Mouse (Mus musculus): Measurements from ENCODE around the gene Agbl5.

The Agbl5 gene

DNA sequence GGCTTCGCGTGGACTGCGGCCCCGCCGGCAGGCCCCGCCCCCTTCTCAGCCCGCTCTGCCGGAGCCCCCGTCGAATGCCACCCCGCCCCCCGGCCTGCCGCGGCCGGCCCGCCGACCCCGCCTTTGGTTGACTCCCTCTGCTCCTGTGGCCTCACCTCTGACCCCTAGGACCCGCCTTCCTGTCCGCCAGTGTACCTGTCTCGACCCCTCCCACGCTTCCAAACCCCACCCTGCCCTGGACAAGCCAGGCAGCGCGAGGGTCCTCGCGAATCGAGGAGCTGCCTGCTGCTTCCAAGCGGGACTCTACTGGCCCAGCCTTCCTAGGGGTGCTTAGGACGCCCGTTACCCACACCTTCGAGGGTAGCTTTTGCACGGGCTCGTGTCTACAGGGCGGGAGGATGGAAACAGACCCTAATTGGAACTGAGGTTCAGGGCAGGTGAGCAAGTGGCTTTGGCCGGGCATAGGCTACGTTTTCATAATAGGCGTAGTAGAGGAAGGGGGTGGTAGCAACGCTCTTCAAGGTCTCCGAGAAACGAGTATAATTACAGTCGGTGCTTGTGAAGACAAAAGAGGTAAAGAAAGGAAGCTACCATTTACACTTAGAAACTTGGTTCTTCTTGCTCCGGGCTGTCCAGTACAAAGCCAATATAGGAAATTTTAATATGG is 727 bp downstream of the Agbl5 start:
- no peak for DNase-seq

DNA sequence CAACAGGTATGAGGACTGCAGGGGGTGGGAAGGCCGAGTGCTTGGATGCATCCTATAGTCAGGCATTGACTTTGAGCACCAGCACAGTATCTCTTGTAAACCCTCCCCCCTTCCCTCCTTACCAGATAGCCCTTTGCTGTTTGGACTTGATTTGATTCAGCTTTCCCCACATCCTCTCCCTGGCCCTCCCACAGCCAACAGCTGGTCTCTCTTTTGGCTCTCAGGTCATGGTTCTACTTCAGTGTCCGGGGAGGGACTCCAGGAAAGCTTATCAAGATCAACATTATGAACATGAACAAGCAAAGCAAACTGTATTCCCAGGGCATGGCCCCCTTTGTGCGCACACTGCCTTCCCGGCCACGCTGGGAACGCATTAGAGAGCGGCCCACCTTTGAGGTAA is 1.9 kb downstream of the Agbl5 start:
- DNase-seq: no peak

DNA sequence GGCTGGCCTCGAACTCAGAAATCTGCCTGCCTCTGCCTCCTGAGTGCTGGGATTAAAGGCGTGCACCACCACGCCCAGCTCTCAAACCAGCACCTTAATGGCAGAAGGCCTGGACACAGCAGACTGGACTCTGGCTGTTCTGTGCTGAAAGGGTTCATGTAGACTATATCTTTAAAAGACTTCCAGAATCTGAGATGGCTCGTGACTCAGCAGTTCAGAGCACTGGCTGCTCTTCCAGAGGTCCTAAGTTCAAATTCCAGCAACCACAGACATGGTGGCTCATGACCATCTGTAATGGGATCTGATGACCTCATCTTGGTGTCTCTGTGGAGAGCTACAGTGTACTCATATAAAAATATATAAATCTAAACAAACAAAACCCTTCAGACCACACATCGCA is 13.4 kb downstream of the Agbl5 start:
- DNase-seq: no peak

DNA sequence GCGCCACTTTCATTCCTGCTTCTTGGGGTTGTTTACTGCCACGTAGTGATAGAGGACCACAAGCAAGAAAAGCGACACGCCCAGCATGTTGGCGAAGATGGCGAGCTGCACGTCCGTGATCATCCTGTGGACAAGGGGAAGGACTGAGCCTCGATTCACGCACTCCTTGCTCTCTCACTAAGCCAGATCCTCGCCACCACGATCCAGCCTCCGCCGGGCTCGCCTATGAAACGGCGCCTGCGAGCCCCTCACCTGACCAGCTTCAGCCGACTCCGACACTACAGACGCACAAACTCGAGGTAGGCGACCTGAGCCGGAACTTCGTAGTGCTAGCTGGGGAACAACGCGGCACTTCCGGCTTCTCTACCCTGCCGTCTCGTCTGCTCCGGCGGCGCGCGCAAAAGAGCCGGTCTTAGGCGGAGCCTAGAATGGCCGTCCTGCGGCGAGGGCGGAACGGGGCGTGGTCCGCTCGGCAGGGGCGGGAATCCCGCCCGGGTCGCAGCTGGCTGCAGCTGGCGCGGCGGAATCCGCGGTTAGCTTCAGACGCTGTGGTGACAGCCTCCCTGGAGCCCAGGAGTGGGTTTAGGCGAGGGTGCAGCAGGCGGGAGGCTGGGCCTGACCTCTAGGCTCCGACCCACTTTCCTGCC is 19.0 kb downstream of the Agbl5 start, which contains the start of gene Ost4:
Gene Ost4 (minus strand): TSS at position 376 of the 647 bp plus-strand sequence.
- peak; percentile 99 for DNase-seq

DNA sequence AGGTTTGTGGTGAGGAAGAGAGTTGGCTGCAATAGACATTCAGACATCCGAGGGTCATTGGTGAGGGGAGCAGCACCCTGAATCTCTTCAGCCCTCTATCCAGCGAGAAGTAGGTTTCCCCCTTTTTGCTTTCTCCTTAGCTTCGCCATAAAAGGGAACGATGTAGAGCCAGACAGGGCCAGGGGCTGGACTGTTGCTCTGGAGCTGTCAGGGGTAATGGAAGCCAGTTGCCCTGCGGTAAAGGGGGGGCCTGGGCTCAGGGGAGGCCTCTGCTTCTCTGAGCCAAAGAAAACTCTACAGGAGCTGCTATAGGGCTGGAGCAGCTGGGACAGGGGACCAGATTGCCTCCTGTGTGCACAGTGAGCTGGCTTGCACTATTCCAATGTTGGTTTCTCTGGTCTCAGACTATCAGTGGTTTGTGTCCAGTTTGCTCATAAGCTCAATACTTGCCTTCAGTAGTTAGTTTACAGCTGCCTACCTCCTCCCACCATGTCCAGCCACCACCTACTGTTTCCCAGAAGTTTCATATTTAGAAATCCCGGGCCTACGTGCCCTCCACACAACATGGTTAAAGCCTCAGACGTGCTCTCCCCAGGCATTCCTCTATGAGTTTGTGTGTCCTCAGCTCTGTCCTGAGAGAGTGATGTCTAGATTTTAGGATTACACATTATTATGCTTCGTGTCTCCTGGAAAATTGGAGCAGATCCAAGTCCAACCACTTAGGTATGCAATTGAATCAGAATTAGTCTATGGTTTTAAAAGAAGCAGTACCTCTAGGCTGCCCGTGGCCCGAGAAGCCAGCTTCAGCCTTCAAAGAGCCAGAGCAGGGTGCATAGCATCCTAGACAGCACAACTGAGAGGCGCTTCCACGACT is 20.2 kb downstream of the Agbl5 start:
- DNase-seq: no peak

DNA sequence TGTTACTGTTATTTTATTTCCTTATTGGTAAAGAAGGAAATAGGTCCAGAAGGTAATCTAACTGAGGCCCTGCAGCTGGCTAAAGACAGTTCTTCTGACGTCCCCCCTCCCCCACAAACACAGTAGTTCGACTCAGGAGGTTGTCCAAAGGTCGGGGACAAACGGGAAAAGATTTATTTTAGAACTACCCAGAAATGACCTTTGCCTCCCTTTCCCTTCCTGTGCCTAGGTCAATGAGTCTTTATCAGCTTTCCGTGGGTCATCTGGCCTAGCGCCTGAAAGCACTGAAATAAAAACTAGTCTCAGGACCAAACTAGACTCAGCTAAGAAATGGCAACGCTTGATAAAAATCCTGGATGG is 20.8 kb downstream of the Agbl5 start:
- no peak for DNase-seq

DNA sequence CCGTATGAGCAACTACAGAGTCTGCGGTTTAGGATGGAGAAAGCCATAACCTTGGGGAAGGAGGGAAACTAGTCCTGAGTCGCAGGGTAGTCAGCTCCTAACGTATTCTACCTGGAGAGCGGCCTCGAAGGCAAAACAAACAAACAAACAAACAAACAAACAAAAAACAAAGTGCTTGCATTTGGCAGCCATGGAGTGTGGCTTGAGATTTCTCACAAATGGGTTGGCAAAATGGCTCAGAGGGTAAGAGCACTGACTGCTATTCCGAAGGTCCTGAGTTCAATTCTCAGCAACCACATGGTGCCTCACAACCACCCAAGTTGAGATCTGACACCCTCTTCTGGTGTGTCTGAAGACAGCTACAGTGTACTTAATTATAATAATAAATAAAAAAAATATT is 21.4 kb downstream of the Agbl5 start:
- DNase-seq: no peak

DNA sequence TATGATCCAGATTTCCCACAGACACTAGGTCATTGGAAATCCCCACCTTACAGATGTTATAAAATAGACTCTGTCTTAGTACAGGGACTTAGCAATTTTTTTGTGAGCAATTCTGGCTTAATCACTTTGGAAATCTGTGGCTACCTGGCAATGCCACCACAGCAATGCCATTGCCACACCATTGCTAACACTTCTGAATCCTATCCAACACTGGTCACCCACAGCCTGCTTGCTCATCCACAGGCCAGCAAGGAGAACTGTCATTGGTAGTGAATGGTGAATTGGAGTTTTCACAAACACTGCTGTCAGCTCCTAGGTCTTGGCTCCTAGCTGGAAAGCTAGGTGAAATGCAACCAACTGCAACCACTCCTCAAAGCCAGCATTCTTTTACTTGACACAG is 22.0 kb downstream of the Agbl5 start:
- no peak for DNase-seq

DNA sequence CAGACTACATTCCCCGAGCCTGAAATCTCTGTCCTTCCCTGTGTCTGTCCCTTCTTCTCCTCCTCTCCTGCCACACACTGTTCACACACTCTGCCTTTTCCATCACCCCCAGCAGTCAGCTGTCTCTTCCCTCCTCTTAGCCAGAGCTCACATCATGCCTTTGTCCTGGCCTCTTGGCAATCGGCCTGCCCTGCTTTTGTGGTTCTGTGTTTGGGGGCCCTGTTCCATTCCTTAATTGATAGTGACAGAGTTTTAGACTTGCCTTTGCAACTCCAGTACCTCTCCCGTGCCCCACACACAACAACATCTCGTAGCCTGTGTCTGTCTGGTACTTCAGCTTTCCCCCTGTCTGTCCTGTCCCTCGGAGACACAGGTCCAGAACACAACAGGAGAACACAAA is 23.7 kb downstream of the Agbl5 start:
- DNase-seq: no peak

DNA sequence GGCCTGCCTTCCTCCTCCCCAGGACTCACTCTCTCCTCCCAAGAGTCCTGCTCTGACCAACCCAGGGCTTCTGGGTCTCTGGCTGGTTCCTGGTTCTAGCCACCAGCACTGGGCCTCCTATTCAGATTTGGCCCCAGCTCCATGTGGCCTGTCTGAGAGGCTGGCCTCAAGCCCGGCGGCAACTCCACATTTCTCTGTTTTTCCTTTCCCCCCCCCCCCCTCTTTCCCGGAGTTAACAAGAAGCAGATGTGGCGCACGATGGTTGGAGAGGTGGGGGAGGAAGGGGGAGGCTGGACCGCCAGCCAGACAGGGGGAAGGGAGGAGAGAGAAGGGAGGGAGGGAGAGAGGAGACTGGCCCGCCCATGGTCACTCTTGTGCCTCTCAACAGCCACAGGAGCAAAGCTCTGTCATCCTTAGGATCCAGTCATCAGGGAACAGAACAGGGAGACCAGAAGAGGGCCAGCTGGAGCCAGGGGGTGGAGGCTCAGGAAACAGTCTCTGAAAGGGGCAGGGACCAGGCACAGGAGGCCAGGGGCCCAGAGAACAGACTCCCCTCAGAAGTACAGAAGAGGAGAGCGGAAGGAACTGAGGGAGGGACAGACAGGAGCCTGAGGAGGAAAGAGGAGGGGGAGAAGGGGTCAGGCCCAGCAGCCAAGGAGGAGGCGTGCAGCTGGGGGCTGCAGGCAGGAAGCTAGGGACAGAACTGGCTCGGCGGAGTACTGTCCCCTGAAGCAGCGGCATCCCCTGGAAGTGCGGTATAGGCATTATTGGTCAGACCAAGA is 24.8 kb downstream of the Agbl5 start, which contains the start of gene Emilin1:
Gene Emilin1 (plus strand): TSS at position 343 of the 782 bp plus-strand sequence.
- peak; percentile 64 for DNase-seq

DNA sequence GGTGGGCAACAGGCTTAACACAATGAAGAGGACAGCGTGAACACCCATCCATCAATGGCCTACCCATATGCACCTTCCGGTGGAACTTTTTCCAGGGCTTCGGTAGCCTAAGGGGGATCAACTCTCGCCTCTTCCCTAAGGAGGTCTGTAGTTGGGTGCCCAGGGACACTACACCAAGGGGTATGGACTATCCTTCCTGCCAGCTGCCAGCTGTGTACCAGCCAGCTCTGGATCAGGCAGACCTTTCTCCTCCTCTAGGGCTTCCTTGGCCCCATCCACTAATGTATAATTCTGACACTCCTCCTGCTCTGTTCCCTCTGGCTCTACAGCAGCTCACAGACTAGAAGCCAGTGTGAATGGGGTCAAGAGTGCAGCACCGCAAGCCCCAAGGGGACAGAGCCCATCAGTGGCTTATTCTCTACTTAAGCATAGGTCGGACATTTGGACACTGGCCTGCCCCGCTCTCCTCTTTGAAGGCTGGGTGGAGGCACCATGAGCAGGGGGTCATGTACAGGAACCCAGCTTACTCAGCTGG is 25.7 kb downstream of the Agbl5 start:
- no peak for DNase-seq

DNA sequence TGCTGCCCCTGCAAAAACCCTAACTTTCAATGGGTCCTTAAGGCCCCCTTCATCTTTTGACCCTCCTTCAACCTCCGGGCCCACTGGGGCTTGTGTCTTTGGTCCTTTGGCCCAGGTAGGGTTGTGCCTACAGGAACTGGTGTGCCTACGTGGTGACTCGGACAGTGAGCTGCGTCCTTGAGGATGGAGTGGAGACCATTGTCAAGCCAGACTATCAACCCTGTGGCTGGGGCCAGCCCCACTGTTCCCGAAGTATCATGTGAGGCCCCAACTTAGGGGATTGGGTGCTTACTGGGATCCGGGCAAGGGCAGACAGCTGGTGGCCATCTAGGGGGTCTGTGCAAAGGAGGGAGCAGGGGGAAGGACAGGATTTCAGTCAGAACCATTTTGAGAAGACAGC is 26.4 kb downstream of the Agbl5 start:
- DNase-seq: no peak

DNA sequence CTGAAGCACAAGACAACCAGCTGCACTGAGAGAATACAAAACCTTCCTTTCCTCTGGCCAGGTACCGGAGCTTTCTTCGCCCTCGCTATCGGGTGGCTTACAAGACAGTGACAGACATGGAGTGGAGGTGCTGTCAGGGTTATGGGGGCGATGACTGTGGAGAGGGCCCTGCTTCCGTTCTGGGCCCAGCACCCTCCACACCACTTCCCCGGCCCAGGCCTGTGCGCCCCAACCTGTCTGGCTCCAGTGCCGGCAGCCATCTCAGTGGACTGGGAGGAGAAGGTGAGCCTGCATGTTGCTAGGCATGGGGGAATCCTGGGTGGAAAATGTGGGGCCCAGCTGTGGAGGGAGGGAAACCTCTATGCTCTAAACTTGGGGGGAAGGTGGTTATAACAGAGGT is 27.0 kb downstream of the Agbl5 start:
- peak; percentile 65 for DNase-seq

DNA sequence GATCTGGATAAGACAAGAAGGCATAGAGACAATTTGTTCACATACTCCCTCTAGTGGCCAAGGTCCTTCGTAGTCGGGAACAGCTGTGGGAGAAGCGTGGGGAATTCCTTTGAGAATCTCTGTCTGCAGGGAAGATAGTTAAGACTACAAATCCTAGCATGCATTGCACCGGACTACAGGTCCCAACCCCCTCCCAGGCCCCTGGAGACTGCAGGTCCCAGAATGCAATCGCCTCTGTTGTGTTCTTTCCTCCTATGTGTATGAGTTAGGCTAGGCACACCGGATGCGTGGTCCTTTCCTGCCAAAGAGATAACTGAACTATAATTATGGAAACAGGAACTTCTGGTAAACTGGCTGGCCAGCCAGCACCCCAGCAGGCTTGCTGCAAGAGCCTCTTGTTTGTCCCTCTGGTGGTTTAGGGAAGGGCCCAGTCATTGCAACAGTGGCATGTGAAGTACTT is 27.5 kb downstream of the Agbl5 start:
- DNase-seq: peak; percentile 81

DNA sequence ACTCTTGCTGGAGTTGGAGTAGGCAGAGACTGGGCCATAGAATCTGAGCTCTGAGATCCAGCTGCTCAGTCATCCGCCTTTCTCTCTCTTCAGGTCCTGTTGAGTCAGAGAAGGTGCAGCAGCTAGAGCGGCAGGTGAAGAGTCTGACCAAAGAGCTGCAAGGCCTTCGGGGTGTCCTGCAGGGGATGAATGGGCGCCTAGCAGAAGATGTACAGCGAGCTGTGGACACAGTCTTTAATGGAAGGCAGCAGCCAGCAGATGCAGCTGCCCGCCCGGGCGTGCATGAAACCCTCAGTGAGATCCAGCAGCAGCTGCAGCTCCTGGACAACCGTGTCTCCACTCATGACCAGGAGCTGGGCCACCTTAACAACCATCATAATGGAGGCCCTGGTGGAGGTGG is 28.3 kb downstream of the Agbl5 start:
- DNase-seq: no peak

DNA sequence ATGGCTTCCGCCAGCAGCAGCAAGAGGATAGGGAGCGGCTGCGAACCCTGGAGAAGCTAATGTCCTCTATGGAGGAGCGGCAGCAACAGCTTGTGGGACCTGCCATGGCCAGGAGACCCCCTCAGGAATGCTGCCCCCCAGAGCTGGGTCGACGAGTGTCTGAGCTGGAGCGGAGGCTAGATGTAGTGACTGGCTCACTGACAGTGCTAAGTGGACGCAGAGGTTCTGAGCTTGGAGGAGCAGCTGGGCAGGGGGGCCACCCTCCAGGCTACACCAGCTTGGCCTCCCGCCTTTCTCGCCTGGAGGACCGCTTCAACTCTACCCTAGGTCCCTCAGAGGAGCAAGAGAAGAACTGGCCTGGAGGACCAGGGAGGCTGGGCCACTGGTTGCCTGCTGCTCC is 28.9 kb downstream of the Agbl5 start:
- DNase-seq: no peak

DNA sequence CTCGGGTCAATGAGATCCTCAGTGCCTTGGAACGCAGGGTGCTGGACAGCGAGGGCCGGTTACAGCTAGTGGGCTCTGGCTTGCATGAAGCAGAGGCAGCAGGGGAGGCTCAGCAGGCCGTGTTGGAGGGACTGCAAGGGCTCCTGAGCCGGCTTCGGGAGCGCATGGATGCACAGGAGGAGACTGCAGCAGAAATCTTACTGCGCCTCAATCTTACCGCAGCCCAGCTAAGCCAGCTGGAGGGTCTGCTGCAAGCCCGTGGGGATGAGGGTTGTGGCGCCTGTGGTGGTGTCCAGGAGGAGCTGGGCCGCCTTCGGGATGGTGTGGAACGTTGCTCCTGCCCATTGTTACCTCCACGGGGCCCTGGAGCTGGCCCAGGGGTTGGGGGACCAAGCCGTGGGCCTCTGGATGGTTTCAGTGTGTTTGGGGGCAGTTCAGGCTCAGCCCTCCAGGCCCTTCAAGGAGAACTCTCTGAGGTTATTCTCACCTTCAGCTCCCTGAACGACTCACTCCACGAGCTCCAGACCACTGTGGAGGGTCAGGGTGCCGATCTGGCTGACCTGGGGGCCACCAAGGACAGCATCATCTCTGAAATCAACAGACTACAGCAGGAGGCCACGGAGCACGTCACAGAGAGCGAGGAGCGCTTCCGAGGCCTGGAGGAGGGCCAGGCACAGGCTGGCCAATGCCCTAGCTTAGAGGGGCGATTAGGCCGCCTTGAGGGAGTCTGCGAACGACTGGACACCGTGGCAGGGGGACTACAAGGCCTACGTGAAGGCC is 29.6 kb downstream of the Agbl5 start:
- DNase-seq: no peak

DNA sequence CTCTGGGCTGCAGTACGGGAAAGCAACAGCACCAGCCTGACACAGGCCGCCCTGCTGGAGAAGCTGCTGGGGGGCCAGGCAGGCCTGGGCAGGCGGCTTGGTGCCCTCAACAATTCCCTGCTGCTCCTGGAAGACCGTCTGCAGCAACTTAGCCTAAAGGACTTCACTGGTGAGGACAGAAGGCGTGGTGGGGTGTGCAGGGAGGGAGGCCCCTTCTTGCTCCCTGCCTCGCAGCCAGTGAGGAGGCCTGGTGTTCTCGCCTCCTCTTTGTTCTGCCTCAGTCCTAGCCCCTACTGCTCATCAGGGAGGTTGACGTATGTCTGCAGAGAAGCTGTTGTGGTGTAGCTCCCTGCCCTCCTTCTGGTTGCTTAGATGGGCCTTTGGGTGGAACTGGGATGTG is 30.2 kb downstream of the Agbl5 start:
- DNase-seq: no peak

DNA sequence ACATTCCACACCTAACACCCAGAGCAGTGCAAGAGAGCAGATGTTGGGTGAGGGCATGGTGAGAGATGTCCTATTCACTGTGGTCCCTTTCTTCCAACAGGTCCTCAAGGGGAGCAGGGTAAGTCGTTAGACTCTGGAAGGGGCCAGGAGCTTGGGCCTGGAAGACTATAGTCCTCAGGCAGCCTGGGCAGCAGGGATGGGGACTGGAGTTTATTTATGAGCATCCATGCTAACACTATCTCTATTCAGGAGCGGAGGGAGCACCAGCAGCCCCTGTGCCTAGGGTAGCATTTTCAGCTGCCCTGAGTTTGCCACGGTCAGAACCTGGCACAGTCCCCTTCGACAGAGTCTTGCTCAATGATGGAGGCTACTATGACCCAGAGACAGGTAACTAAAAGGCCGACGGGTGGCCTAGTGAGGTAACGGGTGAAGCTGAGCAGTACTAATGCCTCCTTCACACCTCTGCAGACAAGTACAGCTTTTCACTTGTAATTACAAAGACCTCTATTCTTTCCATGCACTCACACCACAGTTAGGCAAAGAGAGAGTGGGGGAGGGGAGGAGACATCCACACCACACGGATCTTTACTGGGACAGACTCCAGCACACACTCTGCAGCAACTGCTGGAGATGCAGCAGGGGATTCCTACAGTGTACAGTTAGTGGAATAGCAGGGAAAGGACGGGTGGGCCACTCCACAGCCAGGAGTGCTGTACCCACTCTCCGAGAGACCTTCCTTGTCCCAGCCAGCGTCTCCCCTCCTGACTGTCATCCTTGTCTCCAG is 31.5 kb downstream of the Agbl5 start:
- DNase-seq: no peak

DNA sequence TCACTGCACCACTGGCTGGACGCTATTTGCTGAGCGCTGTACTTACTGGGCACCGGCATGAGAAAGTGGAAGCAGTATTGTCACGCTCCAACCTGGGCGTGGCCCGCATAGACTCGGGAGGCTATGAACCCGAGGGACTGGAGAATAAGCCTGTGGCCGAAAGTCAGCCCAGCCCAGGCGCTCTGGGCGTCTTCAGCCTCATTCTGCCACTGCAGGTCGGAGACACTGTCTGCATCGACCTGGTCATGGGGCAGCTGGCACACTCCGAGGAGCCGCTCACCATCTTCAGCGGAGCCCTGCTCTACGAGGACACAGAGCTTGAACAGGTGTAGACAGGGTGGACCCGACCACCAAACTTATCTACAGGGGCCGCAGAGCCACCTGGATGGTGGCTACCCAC is 32.1 kb downstream of the Agbl5 start:
- no peak for DNase-seq
